8 mouse cellular contexts compared by ENCODE assay signal in the genomic region with DNA sequence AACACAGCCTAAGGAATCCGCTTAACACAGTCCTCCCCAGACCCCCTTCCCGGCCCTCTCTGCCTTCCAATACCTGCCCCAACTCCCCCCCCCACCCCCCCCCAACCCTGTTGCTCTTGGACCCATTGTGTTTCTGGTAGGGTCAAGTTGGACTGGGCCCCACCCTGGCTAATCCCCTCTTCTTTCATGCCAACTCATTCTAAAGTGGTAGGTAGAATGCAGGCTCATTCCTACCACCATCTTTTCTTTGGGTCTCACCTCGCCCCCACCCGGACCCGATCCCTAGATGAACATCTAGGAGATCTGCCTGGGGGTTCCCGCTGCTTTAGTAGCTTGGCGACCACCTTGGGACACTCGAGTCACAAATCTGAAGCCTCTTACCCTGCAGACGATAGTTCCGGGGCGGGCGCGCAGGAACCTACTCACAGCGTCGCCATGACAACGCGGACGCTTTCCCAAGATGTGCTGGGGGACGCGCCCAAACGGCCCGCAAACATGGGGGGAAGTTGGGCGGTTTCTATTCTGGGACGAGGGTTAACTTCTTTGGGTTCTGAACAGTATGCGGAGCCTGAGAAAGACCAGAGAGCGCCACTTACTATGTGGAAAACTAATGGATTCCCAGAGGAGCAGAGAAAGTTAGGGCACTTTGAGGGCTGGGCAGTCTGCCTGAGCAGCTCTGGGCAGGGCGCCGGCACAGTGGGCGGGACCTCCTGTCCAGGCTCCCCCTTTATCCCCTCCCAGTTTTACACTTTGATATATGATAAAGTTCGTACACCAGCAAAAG. TPM values are rescaled to one million over a fixed set of nuclear protein-coding genes. Genes with fewer than 3 reads are reported as not detected.
DNase-seq lines count a peak whose midpoint lies in the region; ATAC-seq and TF ChIP-seq lines count a peak whose summit lies in the region.

A gene (minus strand): TSS at position 437 of the 784 bp plus-strand sequence.

- H3K4me2 ChIP-seq in hindbrain, embryonic 14.5 days (replicated peaks) = peak within 1 kb of the TSS; percentile 64

- H3K4me3 ChIP-seq in E14TG2a.4 (replicated peaks; ENCODE audit: low read length) = peak within 1 kb of the TSS; percentile 80
- H3K4me3 ChIP-seq in bone marrow, adult 2 months (replicated peaks; ENCODE audit: control insufficient read depth, low read depth, low read length) = peak within 1 kb of the TSS; percentile 3
- peak within 1 kb of the TSS; percentile 36 for H3K4me3 ChIP-seq in hindbrain, embryonic 14.5 days (replicated peaks; ENCODE audit: low read length)

- H3K27ac ChIP-seq in bone marrow, adult 2 months (ENCODE audit: control insufficient read depth, insufficient read depth, low read depth, low read length, poor library complexity) = no peak within 1 kb of the TSS
- no peak within 1 kb of the TSS for H3K27ac ChIP-seq in hindbrain, embryonic 14.5 days

- WGBS in bone marrow, adult 2 months = 6% methylated on average over 30 of the region's 30 CpGs
- WGBS in hindbrain, embryonic 14.5 days = 5% methylated on average over 30 of the region's 30 CpGs

- H3K9me3 ChIP-seq in E14TG2a.4 (ENCODE audit: low read length) = no peaks in the 10 kb centered on the region
- no peaks in the 10 kb centered on the region for H3K9me3 ChIP-seq in hindbrain, embryonic 14.5 days (ENCODE audit: control insufficient read depth, low read length)

- no peak for TF ChIP-seq POLR2A in bone marrow, adult 2 months (IDR thresholded peaks at IDR 0.05; ENCODE audit: borderline replicate concordance, control insufficient read depth, low read depth, low read length)

- peak within 1 kb of the TSS; percentile 11; the same call in 1 of the 2 replicates for H3K9ac ChIP-seq in hindbrain, embryonic 14.5 days

- peaks cover 15% of the 10 kb centered on the region for H3K4me1 ChIP-seq in E14TG2a.4 (replicated peaks; ENCODE audit: low read depth, low read length)
- H3K4me1 ChIP-seq in bone marrow, adult 2 months (ENCODE audit: control insufficient read depth, insufficient read depth, low read length) = no peaks in the 10 kb centered on the region
- H3K4me1 ChIP-seq in hindbrain, embryonic 14.5 days (replicated peaks; ENCODE audit: control insufficient read depth, insufficient read depth, low read length) = no peaks in the 10 kb centered on the region

- H3K27me3 ChIP-seq in E14TG2a.4 (ENCODE audit: insufficient read depth, low read length) = peaks cover 56% of the 10 kb centered on the region
- H3K27me3 ChIP-seq in hindbrain, embryonic 14.5 days (ENCODE audit: control insufficient read depth, insufficient read depth, low read length) = no peaks in the 10 kb centered on the region

- DNase-seq in forelimb bud, embryonic 11.5 days (ENCODE audit: low read depth, low spot score) = peak; percentile 81
- peak; percentile 69 for DNase-seq in hindbrain, embryonic 14.5 days (ENCODE audit: low spot score)
- DNase-seq in left cerebral cortex, adult 11 months (ENCODE audit: low spot score) = peak; percentile 27
- peak; percentile 63 for DNase-seq in lung, postnatal 14 days
- DNase-seq in right cerebral cortex, adult 18-20 months = peak; percentile 60
- peak; percentile 85 for DNase-seq in yolk sac, embryonic 10.5 days (ENCODE audit: low spot score)

- no peak for TF ChIP-seq CTCF in E14TG2a.4 (conservative IDR thresholded peaks at IDR 0.05; ENCODE audit: low read length)
- TF ChIP-seq CTCF in bone marrow, adult 2 months (IDR thresholded peaks at IDR 0.05; ENCODE audit: control insufficient read depth, insufficient read depth, low read length) = no peak

- no peaks in the 10 kb centered on the region for H3K36me3 ChIP-seq in E14TG2a.4 (ENCODE audit: insufficient read depth, low read length)
- H3K36me3 ChIP-seq in hindbrain, embryonic 14.5 days (replicated peaks; ENCODE audit: control insufficient read depth, insufficient read depth) = no peaks in the 10 kb centered on the region

- ATAC-seq in hindbrain, embryonic 14.5 days (ENCODE audit: low FRiP score) = peak; percentile 68; the same call in 1 of the 2 replicates

RNA-seq across cellular contexts. Expression of the gene that starts here (rescaled TPM):
- not detected in 2 replicates for polyA plus RNA-seq in bone marrow, adult 2 months (2011; ENCODE audit: insufficient read depth, insufficient read length, low replicate concordance, missing spikeins)
- polyA plus RNA-seq in hindbrain, embryonic 14.5 days (2014; fragmentation: Nextera tagmentation; extraction: Ambion mirVana) = 0.32 and 0.48 TPM in 2 replicates

Comparison
In these comparisons a context has a peak if more than half of its experiments do, and no peak if none do; other contexts are left out.
1. Peak in DNase-seq, ATAC-seq, H3K4me3 ChIP-seq, H3K9ac ChIP-seq and H3K4me2 ChIP-seq in hindbrain, embryonic 14.5 days; RNA of the gene not detected or under 1 TPM.
2. H3K4me3 ChIP-seq: peak in every context shown above with its lines; median percentile 80 in E14TG2a.4; 36 in hindbrain, embryonic 14.5 days; 3 in bone marrow, adult 2 months.
3. DNase-seq: peak in every context shown above with its lines; median percentile 85 in yolk sac, embryonic 10.5 days; 81 in forelimb bud, embryonic 11.5 days; 69 in hindbrain, embryonic 14.5 days; 63 in lung, postnatal 14 days; 60 in right cerebral cortex, adult 18-20 months; 27 in left cerebral cortex, adult 11 months.